ENCODE assay signal across 14 mouse cellular contexts in the genomic region with DNA sequence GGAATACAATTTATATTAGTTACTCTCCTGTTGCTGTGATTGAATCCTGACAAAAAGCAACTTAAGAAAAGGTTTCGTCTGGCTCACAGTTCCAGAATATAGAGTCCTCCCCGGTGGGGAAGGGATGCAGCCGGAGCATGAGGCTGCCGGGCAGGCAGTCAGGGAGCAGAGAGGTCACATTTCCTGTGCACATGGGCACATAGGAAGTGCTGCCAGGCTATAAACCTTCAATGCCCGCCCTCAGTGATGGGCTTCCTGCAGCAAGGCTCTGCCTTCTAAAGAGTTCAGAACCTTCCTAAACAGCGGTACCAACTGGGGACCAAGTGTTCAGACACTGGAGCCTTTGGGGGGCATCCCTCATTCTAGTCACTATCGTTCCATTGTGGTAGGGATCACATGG. TPM values are rescaled to one million over a fixed set of nuclear protein-coding genes. Genes with fewer than 3 reads are reported as not detected.
DNase-seq lines count a peak whose midpoint lies in the region; ATAC-seq lines count a peak whose summit lies in the region.
"Had no signal": no experiment of that assay in that cellular context is flagged by ENCODE, and none has a peak within 500 bp of the region (broad histone marks: within the 10 kb centered on the region; RNA-seq: fewer than 3 reads in every experiment).

No protein-coding gene starts in this region.

- intact Hi-C loops in gastrocnemius, postnatal 14 days (cut with DNase I; ENCODE audit: low total_unique reads): loop anchor here (10.0 kb wide), 1 partner anchor 110 kb away; no protein-coding TSS in a partner anchor

- ATAC-seq in hematopoietic stem cell, adult 5-6 weeks (replicated peaks in 1 of 2; ENCODE audit: insufficient read depth in 1 of 2, low FRiP score in 2 of 2, low TSS enrichment in 1 of 2, low read depth in 1 of 2, poor library complexity in 2 of 2, severe bottlenecking in 2 of 2): peak; percentile 68 to 80; a peak in 3 of 4 replicates
- ATAC-seq in frontal cortex, adult (ENCODE audit: low TSS enrichment): no peak
- ATAC-seq: forebrain, embryonic 15.5 days; hindbrain, postnatal 0 days; Patski had no signal

- peak; percentile 76 for DNase-seq in 416B (ENCODE audit: low read depth)
- peak; percentile 42 for DNase-seq in CD4-positive helper T cell, adult 2 months (ENCODE audit: low read depth, low spot score)
- peak; percentile 8 for DNase-seq in splenic B cell, adult 2 months (ENCODE audit: low read depth, low spot score)
- DNase-seq in gastrocnemius, postnatal 14 days: no peak
- DNase-seq in layer of hippocampus, postnatal 25 days (ENCODE audit: extremely low spot score in 1 of 2, low spot score in 1 of 2): no peak
- DNase-seq: adrenal gland, adult 2 months; cerebellum, adult 9-11 months; gastrocnemius, postnatal 10 days had no signal

- no peaks in the 10 kb centered on the region for H3K27me3 ChIP-seq in splenic B cell, adult 2 months (ENCODE audit: control insufficient read depth, insufficient read depth, low read length, poor library complexity, severe bottlenecking)
- H3K27me3 ChIP-seq: forebrain, embryonic 15.5 days; limb, embryonic 13.5 days; Patski had no signal

- no peaks in the 10 kb centered on the region; the same call in 1 of the 2 replicates for H3K36me3 ChIP-seq in splenic B cell, adult 2 months (ENCODE audit: control insufficient read depth, insufficient read depth, low read length, poor library complexity, severe bottlenecking)
- H3K36me3 ChIP-seq: forebrain, embryonic 15.5 days had no signal

RNA-seq across cellular contexts. Expression of gene Ctnnbl1, which starts 7.4 kb away (rescaled TPM):
- 40.1 and 52.5 TPM in 2 replicates for total RNA-seq in hematopoietic stem cell, adult 5-6 weeks (2017)
- 1 to 10 TPM; 6.8 to 7.2 TPM for total RNA-seq in gastrocnemius, postnatal 14 days (2021)
- 10 to 100 TPM; 28.1 to 28.9 TPM for total RNA-seq in layer of hippocampus, postnatal 25 days (2021)

Comparison
In these comparisons a context has a peak if more than half of its experiments do, and no peak if none do; other contexts are left out.
1. DNase-seq: peak in 416B (single experiment), CD4-positive helper T cell, adult 2 months (single experiment) and splenic B cell, adult 2 months (single experiment); none in gastrocnemius, postnatal 14 days (single experiment) and layer of hippocampus, postnatal 25 days (0 of 2).